Comparison of ENCODE assay signal across 30 mouse cellular contexts in the genomic region with DNA sequence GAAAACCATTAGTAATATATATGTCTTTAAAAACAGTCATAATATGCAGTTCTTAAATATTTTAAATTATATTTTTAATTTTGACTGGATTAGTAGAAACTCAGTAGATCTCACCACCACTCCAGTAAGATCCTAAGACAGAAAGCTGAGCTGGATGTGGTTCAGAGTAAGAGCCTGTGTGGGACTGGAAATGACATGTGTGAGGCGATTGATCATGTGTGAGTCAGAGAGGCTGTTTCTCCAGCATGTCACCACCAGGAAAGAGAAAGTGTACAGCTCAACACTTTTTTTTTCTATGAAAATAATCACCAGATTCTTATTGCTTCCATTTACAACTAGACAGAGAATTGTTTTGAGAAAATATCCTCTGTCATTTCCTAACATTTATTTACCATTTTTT.
DNase-seq lines count a peak whose midpoint lies in the region; ATAC-seq and TF ChIP-seq lines count a peak whose summit lies in the region.
"Had no signal": no experiment of that assay in that cellular context is flagged by ENCODE, and none has a peak within 500 bp of the region (broad histone marks: within the 10 kb centered on the region; RNA-seq: fewer than 3 reads in every experiment).

No protein-coding gene starts in this region.

- no peak for TF ChIP-seq EP300 in lung, postnatal 0 days (IDR thresholded peaks at IDR 0.05)

- no peak overlapping the region for H3K4me2 ChIP-seq in lung, embryonic 14.5 days
- no peak overlapping the region for H3K4me2 ChIP-seq in lung, postnatal 0 days (replicated peaks; ENCODE audit: low read depth, low read length)
- H3K4me2 ChIP-seq: embryonic facial prominence, embryonic 13.5 days; forebrain, embryonic 12.5 days; forebrain, embryonic 15.5 days; heart, embryonic 13.5 days; hindbrain, embryonic 14.5 days had no signal

- H3K27ac ChIP-seq in lung, embryonic 14.5 days (ENCODE audit: low read depth), result no peak overlapping the region
- no peak overlapping the region for H3K27ac ChIP-seq in lung, postnatal 0 days (ENCODE audit: low read length)
- H3K27ac ChIP-seq: embryonic facial prominence, embryonic 10.5 days; embryonic facial prominence, embryonic 13.5 days; forebrain, embryonic 12.5 days; forebrain, embryonic 15.5 days; heart, adult 2 months; heart, embryonic 10.5 days; heart, embryonic 13.5 days; hindbrain, embryonic 14.5 days; hindbrain, postnatal 0 days had no signal

- no peak overlapping the region for H3K4me3 ChIP-seq in lung, embryonic 14.5 days (ENCODE audit: low read depth, low read length)
- no peak overlapping the region for H3K4me3 ChIP-seq in lung, postnatal 0 days (ENCODE audit: low read depth, low read length)
- H3K4me3 ChIP-seq: embryonic facial prominence, embryonic 10.5 days; embryonic facial prominence, embryonic 13.5 days; erythroblast, embryonic 14.5 days; forebrain, embryonic 12.5 days; forebrain, embryonic 15.5 days; heart, adult 2 months; heart, embryonic 10.5 days; heart, embryonic 13.5 days had no signal

- 45% methylated on average over 1 of the region's 1 CpGs for WGBS in lung, embryonic 14.5 days
- 47% methylated on average over 1 of the region's 1 CpGs for WGBS in lung, postnatal 0 days

- peak; percentile 94 for ATAC-seq in lung, embryonic 14.5 days (ENCODE audit: insufficient read depth)
- ATAC-seq in lung, postnatal 0 days, result no peak
- ATAC-seq: forebrain, embryonic 15.5 days; hindbrain, postnatal 0 days; Patski had no signal

- no peak overlapping the region for H3K9ac ChIP-seq in lung, embryonic 14.5 days
- H3K9ac ChIP-seq in lung, postnatal 0 days (replicated peaks; ENCODE audit: low read depth), result no peak overlapping the region
- H3K9ac ChIP-seq: embryonic facial prominence, embryonic 13.5 days; forebrain, embryonic 12.5 days; forebrain, embryonic 15.5 days; heart, embryonic 13.5 days; hindbrain, embryonic 14.5 days had no signal

- no peak for TF ChIP-seq CTCF in lung, embryonic 14.5 days (IDR thresholded peaks at IDR 0.05; ENCODE audit: low read depth)
- no peak for TF ChIP-seq CTCF in lung, postnatal 0 days (IDR thresholded peaks at IDR 0.05)

- H3K4me1 ChIP-seq in lung, embryonic 14.5 days (ENCODE audit: insufficient read depth), result no peaks in the 10 kb centered on the region
- no peaks in the 10 kb centered on the region for H3K4me1 ChIP-seq in lung, postnatal 0 days (ENCODE audit: insufficient read depth, low read depth, low read length)
- H3K4me1 ChIP-seq: embryonic facial prominence, embryonic 10.5 days; embryonic facial prominence, embryonic 13.5 days; forebrain, embryonic 12.5 days; forebrain, embryonic 15.5 days; heart, embryonic 10.5 days; heart, embryonic 13.5 days had no signal

- DNase-seq in lung, embryonic 14.5 days, result peak; percentile 84
- DNase-seq in lung, postnatal 36 days, result no peak
- peak; percentile 20 for DNase-seq in lung, postnatal 0 days (ENCODE audit: low spot score)
- no peak for DNase-seq in lung, postnatal 25 days (ENCODE audit: low spot score)
- DNase-seq in forelimb bud, embryonic 11.5 days (ENCODE audit: low read depth, low spot score), result peak; percentile 2
- no peak for DNase-seq in adrenal gland, adult 2 months
- DNase-seq: adrenal gland, postnatal 14 days; B cell, adult 2 months; cerebellum, adult 11-12 months; cerebellum, adult 8-10 months; cerebellum, postnatal 10 days; cerebellum, postnatal 36 days; embryo, embryonic 11 days; gastrocnemius, postnatal 10 days; gastrocnemius, postnatal 36 days; heart, adult 2 months; heart, postnatal 14 days; heart, postnatal 4 days had no signal

- no peaks in the 10 kb centered on the region for H3K27me3 ChIP-seq in lung, embryonic 14.5 days (ENCODE audit: insufficient read depth, low read length)
- H3K27me3 ChIP-seq in lung, postnatal 0 days (replicated peaks; ENCODE audit: insufficient read depth, low read length), result no peaks in the 10 kb centered on the region
- H3K27me3 ChIP-seq: CH12.LX; embryonic facial prominence, embryonic 13.5 days; forebrain, embryonic 12.5 days; forebrain, embryonic 15.5 days; heart, embryonic 13.5 days; Patski had no signal

- H3K36me3 ChIP-seq in lung, embryonic 14.5 days (ENCODE audit: insufficient read depth), result no peaks in the 10 kb centered on the region
- H3K36me3 ChIP-seq in lung, postnatal 0 days (ENCODE audit: insufficient read depth, low read length), result no peaks in the 10 kb centered on the region
- H3K36me3 ChIP-seq: embryonic facial prominence, embryonic 10.5 days; embryonic facial prominence, embryonic 13.5 days; forebrain, embryonic 12.5 days; forebrain, embryonic 15.5 days; G1E; heart, embryonic 10.5 days; heart, embryonic 13.5 days had no signal

- no peaks in the 10 kb centered on the region for H3K9me3 ChIP-seq in lung, embryonic 14.5 days (ENCODE audit: low read depth, low read length)
- no peaks in the 10 kb centered on the region for H3K9me3 ChIP-seq in lung, postnatal 0 days (ENCODE audit: low read length)
- H3K9me3 ChIP-seq: embryonic facial prominence, embryonic 10.5 days; embryonic facial prominence, embryonic 13.5 days; forebrain, embryonic 12.5 days; forebrain, embryonic 15.5 days; G1E; heart, embryonic 10.5 days; heart, embryonic 13.5 days had no signal

Comparison
In these comparisons a context has a peak if more than half of its experiments do, and no peak if none do; other contexts are left out.
1. DNase-seq: peak in lung, embryonic 14.5 days (single experiment), lung, postnatal 0 days (single experiment) and forelimb bud, embryonic 11.5 days (single experiment); none in lung, postnatal 36 days (single experiment), lung, postnatal 25 days (single experiment) and adrenal gland, adult 2 months (single experiment).